Mouse (Mus musculus): ENCODE results near the gene Krtap12-1. TPM values are rescaled to one million over a fixed set of nuclear protein-coding genes. Genes with fewer than 3 reads are reported as not detected.
"Not testable (repeated sequence)": the region's sequence is repeated elsewhere in the genome, so short reads cannot be mapped to it uniquely, and the experiment has no call there.

Krtap12-1 gene
- polyA plus RNA-seq, 1 experiment from 2014 or later, result not detected

- not testable (repeated sequence) for ATAC-seq (ENCODE audit: low FRiP score, low TSS enrichment); H3K4me3 ChIP-seq (ENCODE audit: low read length)
- no CpG with 5 or more reads among the region's 1 CpGs for WGBS
Measured at GRCm38 (mm10) chr10:77759582-77759981, 39.2 kb downstream of the Krtap12-1 start, which contains the start of gene Gm3233. TSS of gene Gm3233 (minus strand) at chr10:77759682.

GRCm38 (mm10) chr10:77769727-77770126, 49.3 kb downstream of the Krtap12-1 start:
- Histone ChIP-seq H3K9me3 (ENCODE audit: control insufficient read depth, low read length) (no peaks in the 10 kb centered on the region), H3K27ac (ENCODE audit: low read depth, low read length) (no peak overlapping the region), H3K9ac (ENCODE audit: low read depth, low read length) (no peak overlapping the region), H3K4me2 (replicated peaks; ENCODE audit: low read depth, low read length) (no peak overlapping the region), H3K27me3 (ENCODE audit: control insufficient read depth, insufficient read depth, low read length) (no peaks in the 10 kb centered on the region), H3K4me3 (ENCODE audit: low read length) (no peak overlapping the region), H3K36me3 (ENCODE audit: control insufficient read depth, insufficient read depth, low read length) (no peaks in the 10 kb centered on the region), H3K4me1 (ENCODE audit: control insufficient read depth, insufficient read depth, low read length) (no peaks in the 10 kb centered on the region)
- 65% methylated on average over 1 of the region's 1 CpGs for WGBS
- ATAC-seq (ENCODE audit: low FRiP score, low TSS enrichment), result no peak

More at GRCm38 (mm10) chr10:77759582-77759981, 39.2 kb downstream of the Krtap12-1 start, which contains the start of gene Gm3233:
- H3K27ac ChIP-seq (ENCODE audit: low read depth, low read length); H3K4me1 ChIP-seq (ENCODE audit: control insufficient read depth, insufficient read depth, low read length); H3K4me2 ChIP-seq (replicated peaks; ENCODE audit: low read depth, low read length); H3K9ac ChIP-seq (ENCODE audit: low read depth, low read length); H3K36me3 ChIP-seq (ENCODE audit: control insufficient read depth, insufficient read depth, low read length); H3K27me3 ChIP-seq (ENCODE audit: control insufficient read depth, insufficient read depth, low read length); H3K9me3 ChIP-seq (ENCODE audit: control insufficient read depth, low read length): not testable (repeated sequence)

Other genes starting within 250 kb of the Krtap12-1 start
- 28.8 and 36.5 TPM in 2 replicates for gene Fam207a, start 204.8 kb upstream of the Krtap12-1 start, polyA plus RNA-seq (2014; fragmentation: Nextera tagmentation; extraction: Ambion mirVana)
- gene Itgb2, start 190.3 kb upstream of the Krtap12-1 start, polyA plus RNA-seq (2014; fragmentation: Nextera tagmentation; extraction: Ambion mirVana), result 1.1 and 1.3 TPM in 2 replicates
- gene Pttg1ip, start 138.9 kb upstream of the Krtap12-1 start, polyA plus RNA-seq (2014; fragmentation: Nextera tagmentation; extraction: Ambion mirVana), result 104 and 144 TPM in 2 replicates
- gene Sumo3, start 114.5 kb upstream of the Krtap12-1 start, polyA plus RNA-seq (2014; fragmentation: Nextera tagmentation; extraction: Ambion mirVana), result 253 and 294 TPM in 2 replicates
- 1.2 and 1.8 TPM in 2 replicates for gene Gm49325, start 114.4 kb upstream of the Krtap12-1 start, polyA plus RNA-seq (2014; fragmentation: Nextera tagmentation; extraction: Ambion mirVana)
- 41.3 and 51.8 TPM in 2 replicates for gene Ube2g2, start 98.3 kb upstream of the Krtap12-1 start, polyA plus RNA-seq (2014; fragmentation: Nextera tagmentation; extraction: Ambion mirVana)
- 0.41 and 0.74 TPM in 2 replicates for gene Tspear, start 34.0 kb upstream of the Krtap12-1 start, polyA plus RNA-seq (2014; fragmentation: Nextera tagmentation; extraction: Ambion mirVana)
- gene Gm19402, start 29.8 kb upstream of the Krtap12-1 start, polyA plus RNA-seq (2014; fragmentation: Nextera tagmentation; extraction: Ambion mirVana), result not detected in 2 replicates
- not detected in 2 replicates for gene Gm9508, start 23.4 kb upstream of the Krtap12-1 start, polyA plus RNA-seq (2014; fragmentation: Nextera tagmentation; extraction: Ambion mirVana)
- gene Gm10272, start 14.0 kb upstream of the Krtap12-1 start, polyA plus RNA-seq (2014; fragmentation: Nextera tagmentation; extraction: Ambion mirVana), result not detected in 2 replicates
- gene Gm10024, start 9.1 kb upstream of the Krtap12-1 start, polyA plus RNA-seq (2014; fragmentation: Nextera tagmentation; extraction: Ambion mirVana), result not detected in 2 replicates
- gene Gm10142, start 4.8 kb upstream of the Krtap12-1 start, polyA plus RNA-seq (2014; fragmentation: Nextera tagmentation; extraction: Ambion mirVana), result not detected in 2 replicates
- gene Gm10100, start 5.9 kb downstream of the Krtap12-1 start, polyA plus RNA-seq (2014; fragmentation: Nextera tagmentation; extraction: Ambion mirVana), result not detected in 2 replicates
- gene Gm18596, start 22.0 kb downstream of the Krtap12-1 start, polyA plus RNA-seq (2014; fragmentation: Nextera tagmentation; extraction: Ambion mirVana), result not detected in 2 replicates
- not detected in 2 replicates for gene Gm9736, start 30.8 kb downstream of the Krtap12-1 start, polyA plus RNA-seq (2014; fragmentation: Nextera tagmentation; extraction: Ambion mirVana)
- gene Gm3233, start 39.1 kb downstream of the Krtap12-1 start, polyA plus RNA-seq (2014; fragmentation: Nextera tagmentation; extraction: Ambion mirVana), result not detected in 2 replicates
- gene Gm3238, start 50.7 kb downstream of the Krtap12-1 start, polyA plus RNA-seq (2014; fragmentation: Nextera tagmentation; extraction: Ambion mirVana), result not detected in 2 replicates
- gene Gm7138, start 56.3 kb downstream of the Krtap12-1 start, polyA plus RNA-seq (2014; fragmentation: Nextera tagmentation; extraction: Ambion mirVana), result not detected in 2 replicates
- gene Gm3250, start 61.9 kb downstream of the Krtap12-1 start, polyA plus RNA-seq (2014; fragmentation: Nextera tagmentation; extraction: Ambion mirVana), result not detected in 2 replicates
- gene Gm7137, start 67.6 kb downstream of the Krtap12-1 start, polyA plus RNA-seq (2014; fragmentation: Nextera tagmentation; extraction: Ambion mirVana), result not detected in 2 replicates
- gene Gm9639, start 74.5 kb downstream of the Krtap12-1 start, polyA plus RNA-seq (2014; fragmentation: Nextera tagmentation; extraction: Ambion mirVana), result not detected in 2 replicates
- not detected in 2 replicates for gene Gm19668, start 78.5 kb downstream of the Krtap12-1 start, polyA plus RNA-seq (2014; fragmentation: Nextera tagmentation; extraction: Ambion mirVana)
- gene Gm9507, start 91.2 kb downstream of the Krtap12-1 start, polyA plus RNA-seq (2014; fragmentation: Nextera tagmentation; extraction: Ambion mirVana), result not detected in 2 replicates
- gene Gm2696, start 94.1 kb downstream of the Krtap12-1 start, polyA plus RNA-seq (2014; fragmentation: Nextera tagmentation; extraction: Ambion mirVana), result not detected in 2 replicates
- gene Krtap10-4, start 106.5 kb downstream of the Krtap12-1 start, polyA plus RNA-seq (2014; fragmentation: Nextera tagmentation; extraction: Ambion mirVana), result not detected in 2 replicates
- gene Krtap10-10, start 115.3 kb downstream of the Krtap12-1 start, polyA plus RNA-seq (2014; fragmentation: Nextera tagmentation; extraction: Ambion mirVana), result not detected in 2 replicates
- gene Gm36176, start 126.2 kb downstream of the Krtap12-1 start, polyA plus RNA-seq (2014; fragmentation: Nextera tagmentation; extraction: Ambion mirVana), result not detected in 2 replicates
- gene Gm10318, start 132.3 kb downstream of the Krtap12-1 start, polyA plus RNA-seq (2014; fragmentation: Nextera tagmentation; extraction: Ambion mirVana), result not detected in 2 replicates
- not detected in 2 replicates for gene Gm3285, start 141.4 kb downstream of the Krtap12-1 start, polyA plus RNA-seq (2014; fragmentation: Nextera tagmentation; extraction: Ambion mirVana)
- 2.2 and 3.3 TPM in 2 replicates for gene Lrrc3, start 181.9 kb downstream of the Krtap12-1 start, polyA plus RNA-seq (2014; fragmentation: Nextera tagmentation; extraction: Ambion mirVana)
- gene Trpm2, start 250.0 kb downstream of the Krtap12-1 start, polyA plus RNA-seq (2014; fragmentation: Nextera tagmentation; extraction: Ambion mirVana), result 0.27 and 0.54 TPM in 2 replicates

Measured in kidney, embryonic 14.5 days (tissue).